Mouse (Mus musculus): Measurements from ENCODE around the gene Suclg1. TPM values are rescaled to one million over a fixed set of nuclear protein-coding genes. Genes with fewer than 3 reads are reported as not detected.

Suclg1 gene
- polyA plus RNA-seq (2014; fragmentation: Illumina TruSeq; extraction: RNeasy Lipid Tissue Mini Kit (QIAGEN cat#74804); ENCODE audit: insufficient read depth, low read depth, low replicate concordance), result 90.2 TPM

DNA sequence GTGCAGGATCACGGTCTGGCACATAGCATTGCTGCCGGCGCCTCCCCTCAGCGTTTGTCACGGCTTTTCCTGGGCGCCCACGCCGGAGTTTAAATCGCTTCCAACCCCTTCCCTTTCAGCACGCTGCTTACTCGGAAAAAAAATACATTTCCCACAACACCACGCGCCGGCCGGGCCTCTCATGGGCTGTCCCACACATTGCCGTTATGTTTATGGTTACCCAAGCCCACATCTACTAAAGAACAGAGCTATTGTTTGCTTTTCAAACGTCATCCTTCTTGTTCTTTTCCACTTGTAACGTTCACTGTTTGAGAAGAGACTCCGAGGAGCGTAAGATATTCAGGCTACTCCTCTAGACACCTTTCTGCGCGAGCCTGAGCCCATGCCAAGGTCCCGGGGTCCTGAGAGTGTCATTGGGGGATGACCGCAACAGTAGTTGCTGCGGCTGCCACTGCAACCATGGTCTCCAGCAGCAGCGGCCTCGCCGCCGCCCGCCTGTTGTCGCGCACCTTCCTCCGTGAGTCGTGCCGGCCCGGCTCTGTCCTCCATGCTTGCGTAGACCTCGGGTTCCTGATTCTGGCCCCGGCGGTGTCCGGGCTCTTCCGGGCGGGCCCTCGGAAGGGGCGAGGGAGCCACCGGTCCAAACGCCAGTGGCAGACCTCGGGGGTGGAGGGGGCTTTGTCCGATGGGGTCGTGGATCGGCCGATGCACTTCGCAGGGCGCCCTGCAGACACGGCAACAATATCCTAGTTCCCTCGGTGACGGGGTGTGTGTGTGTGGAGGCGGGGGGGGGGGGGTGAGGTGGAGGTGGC is at the start of gene Suclg1:
Gene Suclg1, plus strand, starts transcription at position 146 of the 812 bp plus-strand sequence.

DNA sequence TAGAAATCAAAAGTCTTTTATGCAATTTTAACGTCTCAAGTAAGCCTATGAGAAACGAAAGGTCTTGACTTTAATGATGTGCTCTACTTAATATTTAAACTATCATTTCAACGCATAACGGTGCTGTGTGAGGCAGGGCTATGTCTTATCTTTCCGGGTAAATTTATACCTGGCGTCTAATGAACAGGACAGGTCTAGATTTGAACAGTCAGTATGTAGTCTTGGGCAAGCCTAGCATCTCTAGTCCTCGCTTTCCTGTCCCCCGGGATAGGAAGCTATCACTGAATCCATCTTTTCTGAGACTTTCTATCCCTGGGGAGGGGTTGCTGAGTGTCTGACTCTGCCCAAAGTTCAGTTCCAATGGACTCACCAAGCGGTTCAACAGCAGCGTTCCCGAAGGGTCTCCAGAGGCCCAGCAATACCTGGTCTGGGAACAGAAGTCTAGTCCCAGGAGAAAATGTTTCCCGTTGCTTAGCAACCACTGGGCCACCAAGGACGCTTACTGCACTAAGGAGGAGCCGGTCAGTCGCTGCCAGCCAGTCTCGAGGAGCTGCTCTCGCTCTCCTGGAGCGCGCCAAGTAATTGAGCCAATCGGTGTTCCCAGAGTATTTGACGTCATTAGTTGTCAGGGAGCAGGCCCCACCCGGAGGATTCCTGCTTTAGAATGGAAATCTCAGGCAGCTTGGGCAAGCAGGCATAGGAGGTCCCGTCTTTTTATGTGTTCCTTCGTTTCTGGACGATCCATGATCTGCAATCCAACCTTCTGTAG is 26.8 kb upstream of the Suclg1 start, which contains the start of gene Dnah6:
Gene Dnah6, minus strand, starts transcription at position 463 of the 769 bp plus-strand sequence.

Other genes with a start within 250 kb of the Suclg1 start
- gene Dnah6, start 26.7 kb upstream of the Suclg1 start, polyA plus RNA-seq (2014; fragmentation: Illumina TruSeq; extraction: RNeasy Lipid Tissue Mini Kit (QIAGEN cat#74804); ENCODE audit: insufficient read depth, low read depth, low replicate concordance), result 2.6 TPM
- gene 4931417E11Rik, start 221.3 kb downstream of the Suclg1 start, polyA plus RNA-seq (2014; fragmentation: Illumina TruSeq; extraction: RNeasy Lipid Tissue Mini Kit (QIAGEN cat#74804); ENCODE audit: insufficient read depth, low read depth, low replicate concordance), result not detected

Data from lung, adult 10 weeks (tissue).